Mouse (Mus musculus) megakaryocyte-erythroid progenitor cell, adult 5 weeks (primary cell): ENCODE data around the gene Lao1. TPM values are rescaled to one million over a fixed set of nuclear protein-coding genes. Genes with fewer than 3 reads are reported as not detected.

Source experiments
- polyA plus RNA-seq: library from polyadenylated mRNA; stranded (reverse); fragments of >175 nt; gene quantifications from 2 replicates; pipeline ENCODE4 v1.2.3, GENCODE M21; 2012

Gene Lao1
- 0.09 TPM in 1 of 2 replicates, not detected in the other for polyA plus RNA-seq

GRCm38 (mm10) chr4:118961141-118961628, at the start of gene Lao1:
Gene Lao1 (plus strand): TSS chr4:118961578.

GRCm38 (mm10) chr4:118917365-118917764, 44.0 kb upstream of the Lao1 start, which contains the start of gene Olfr1329:
Gene Olfr1329 (minus strand): TSS chr4:118917465.

GRCm38 (mm10) chr4:118938512-118938911, 22.9 kb upstream of the Lao1 start, which contains the start of gene Olfr1328:
Gene Olfr1328 (minus strand): TSS chr4:118938612.

Other genes with a start within 250 kb of the Lao1 start
- gene Olfr1340, start 241.4 kb upstream of the Lao1 start, polyA plus RNA-seq = not detected in 2 replicates
- not detected in 2 replicates for gene Olfr1339, start 229.4 kb upstream of the Lao1 start, polyA plus RNA-seq
- gene Olfr1338, start 202.8 kb upstream of the Lao1 start, polyA plus RNA-seq = 0.02 TPM in 1 of 2 replicates, not detected in the other
- not detected in 2 replicates for gene Olfr1337, start 179.0 kb upstream of the Lao1 start, polyA plus RNA-seq
- gene Olfr1335, start 151.6 kb upstream of the Lao1 start, polyA plus RNA-seq = not detected in 2 replicates
- gene Olfr1333, start 125.3 kb upstream of the Lao1 start, polyA plus RNA-seq = not detected in 2 replicates
- not detected in 2 replicates for gene Olfr1331, start 96.9 kb upstream of the Lao1 start, polyA plus RNA-seq
- gene Olfr1330, start 73.0 kb upstream of the Lao1 start, polyA plus RNA-seq = not detected in 2 replicates
- gene Olfr1329, start 44.1 kb upstream of the Lao1 start, polyA plus RNA-seq = not detected in 2 replicates
- gene Olfr1328, start 23.0 kb upstream of the Lao1 start, polyA plus RNA-seq = not detected in 2 replicates
- gene Slc2a1, start 147.1 kb downstream of the Lao1 start, polyA plus RNA-seq = 24.4 and 31.9 TPM in 2 replicates
- gene Zfp691, start 212.6 kb downstream of the Lao1 start, polyA plus RNA-seq = 5.0 and 5.8 TPM in 2 replicates
- gene Ermap, start 228.4 kb downstream of the Lao1 start, polyA plus RNA-seq = 16.4 and 22.6 TPM in 2 replicates
- gene Svbp, start 233.7 kb downstream of the Lao1 start, polyA plus RNA-seq = 112 and 123 TPM in 2 replicates